Mouse (Mus musculus) cerebral cortex, adult 2 months (tissue): ENCODE results near the gene Crybb3.

ENCODE experiments used
- WGBS: fragments of 180-500 bp; shearing (Covaris S2); methylation state at CpG from one replicate; pipeline ENCODE4 v1.1.7; 2018; 5-methylcytosine and 5-hydroxymethylcytosine counted together

Crybb3 gene

DNA sequence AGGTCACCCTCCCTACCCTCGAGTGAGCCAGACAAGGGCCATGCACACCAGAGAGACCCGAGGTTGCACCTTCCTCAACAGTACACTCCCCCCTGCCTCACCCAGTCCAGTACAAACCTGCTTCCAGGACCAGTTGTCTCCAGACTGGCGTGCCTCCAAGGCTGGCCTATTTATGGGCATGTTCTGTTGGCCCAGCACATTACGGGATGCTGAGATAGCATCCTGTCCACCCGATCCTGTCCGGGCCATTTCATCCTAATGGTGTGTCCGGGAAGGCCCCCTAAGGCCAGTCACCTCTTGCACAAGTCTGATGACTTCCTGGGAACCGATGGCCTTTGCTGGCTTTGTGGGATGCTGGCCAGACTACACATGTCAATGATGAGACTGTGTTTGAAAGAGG is at the start of gene Crybb3:
Gene Crybb3, minus strand, starts transcription at position 146 of the 400 bp plus-strand sequence.
- WGBS = 54% methylated on average over 8 of the region's 8 CpGs

DNA sequence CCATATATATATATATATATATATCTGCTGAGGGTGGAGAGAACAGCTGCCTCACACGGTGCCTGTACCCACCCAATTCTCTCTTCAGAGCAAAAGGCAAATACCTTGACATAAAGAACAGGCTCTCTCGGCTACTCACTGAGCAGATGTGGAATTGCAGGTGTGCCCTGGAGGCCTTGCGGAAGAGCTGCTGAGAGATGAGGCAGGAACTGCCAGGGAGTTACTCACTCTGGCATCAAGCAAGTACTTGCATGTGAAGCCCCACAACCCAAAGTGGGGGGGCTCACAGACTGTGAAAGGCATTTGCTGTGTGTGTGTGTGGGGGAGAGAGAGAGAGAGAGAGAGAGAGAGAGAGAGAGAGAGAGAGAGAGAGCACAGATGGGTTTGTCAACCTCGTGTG is 47.0 kb upstream of the Crybb3 start:
- 51% methylated on average over 4 of the region's 4 CpGs for WGBS

DNA sequence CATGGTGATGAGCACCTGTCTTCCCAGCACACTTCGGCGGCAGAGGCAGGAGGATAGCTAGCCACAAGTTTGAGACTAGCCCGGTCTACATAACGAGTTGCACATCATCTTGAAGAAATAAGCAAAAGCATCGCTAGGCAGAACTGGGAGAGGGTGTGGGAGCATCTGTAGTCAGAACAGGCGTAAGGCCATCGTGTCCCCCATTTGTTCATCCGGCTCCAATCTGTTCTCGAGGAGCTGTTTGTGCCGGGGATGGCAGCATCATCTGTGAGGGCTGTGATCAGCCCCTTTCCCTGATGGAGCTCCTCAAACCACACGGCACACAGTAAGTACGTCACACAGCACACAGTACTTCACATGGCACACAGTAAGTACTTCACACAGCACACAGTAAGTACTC is 45.1 kb upstream of the Crybb3 start:
- WGBS = 64% methylated on average over 12 of the region's 12 CpGs

DNA sequence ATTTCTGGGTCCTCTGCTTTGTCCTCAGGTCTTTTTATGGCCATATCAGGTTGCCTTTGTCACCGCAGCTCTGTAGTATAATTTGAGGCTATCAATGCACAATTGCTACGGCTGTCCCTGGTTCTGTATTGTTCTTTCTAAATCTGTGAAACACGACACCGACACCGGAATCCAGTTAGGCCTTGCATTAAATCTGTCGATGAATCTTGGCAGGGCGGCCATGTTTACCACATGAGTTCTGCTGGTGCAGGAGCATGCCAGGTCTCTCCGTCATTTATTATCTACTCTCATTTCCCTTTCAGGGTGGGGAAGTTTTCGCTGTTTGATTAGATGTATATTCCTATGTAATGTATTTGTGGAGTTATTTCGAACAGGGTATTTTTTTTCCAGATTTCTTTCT is 42.3 kb upstream of the Crybb3 start:
- 69% methylated on average over 10 of the region's 10 CpGs for WGBS

DNA sequence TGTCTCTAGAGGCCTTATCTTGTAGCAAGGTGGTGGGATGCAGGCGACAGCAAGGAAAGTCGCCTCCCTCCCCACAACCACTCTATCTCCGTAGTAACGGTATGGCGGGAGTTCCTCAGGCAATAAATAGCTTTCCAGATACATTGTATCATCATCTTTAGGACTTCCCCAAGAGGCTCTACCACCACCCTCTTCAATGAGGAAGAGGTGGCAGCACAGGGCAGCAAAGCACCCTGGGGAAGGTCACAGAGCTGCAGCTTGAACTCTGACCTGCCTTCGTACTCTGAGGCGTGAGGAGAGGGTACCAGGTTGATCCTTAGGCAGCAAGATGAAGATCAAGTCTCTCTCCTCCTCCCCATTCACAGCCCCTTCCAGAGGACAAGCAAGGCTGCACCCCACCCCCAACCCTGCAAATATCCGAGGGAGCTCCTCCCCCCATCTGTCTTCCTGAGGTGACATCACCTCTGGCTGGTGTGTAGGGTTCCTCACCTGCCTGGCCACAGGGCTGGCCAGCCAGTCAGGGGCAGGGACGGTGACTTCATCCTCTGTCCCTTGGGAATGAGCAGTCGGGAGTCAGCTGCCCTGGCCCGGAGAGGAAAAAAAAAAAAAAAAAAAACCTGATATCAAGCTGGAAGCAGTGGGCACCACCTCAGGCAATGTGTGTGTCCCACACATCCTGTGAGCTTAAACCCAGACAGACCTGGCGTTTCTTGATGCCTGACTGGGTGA is 41.1 kb upstream of the Crybb3 start:
- 49% methylated on average over 12 of the region's 12 CpGs for WGBS

- 65% methylated on average over 6 of the region's 6 CpGs for WGBS
Observed at GRCm38 (mm10) chr5:113121591-113121875, 40.1 kb upstream of the Crybb3 start.

- WGBS = 43% methylated on average over 15 of the region's 15 CpGs
Observed at GRCm38 (mm10) chr5:113120741-113121590, 39.6 kb upstream of the Crybb3 start.

GRCm38 (mm10) chr5:113119861-113120465 is 38.6 kb upstream of the Crybb3 start:
- WGBS = 21% methylated on average over 13 of the region's 13 CpGs

GRCm38 (mm10) chr5:113119291-113119690 is 37.9 kb upstream of the Crybb3 start:
- WGBS = 65% methylated on average over 9 of the region's 9 CpGs

DNA sequence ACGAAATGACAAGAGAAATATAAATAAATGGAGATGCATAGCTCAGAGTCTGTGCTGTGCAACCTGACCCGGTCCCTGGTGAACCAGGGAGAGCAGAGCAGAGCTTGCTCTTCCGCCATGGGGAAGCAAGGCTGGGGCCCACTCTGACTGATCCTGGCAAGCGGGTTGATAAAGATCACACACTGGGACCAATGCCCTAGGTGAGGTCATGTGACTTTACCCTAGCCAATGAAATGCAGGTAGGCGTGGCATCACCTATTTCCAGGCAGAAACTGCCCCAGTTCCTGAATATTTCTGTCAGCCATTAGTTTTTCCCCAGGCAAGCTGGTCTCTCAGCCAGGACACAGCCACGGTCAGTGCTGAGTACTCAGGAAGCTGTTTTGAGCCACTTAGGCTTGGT is 37.3 kb upstream of the Crybb3 start:
- WGBS = 56% methylated on average over 6 of the region's 6 CpGs

DNA sequence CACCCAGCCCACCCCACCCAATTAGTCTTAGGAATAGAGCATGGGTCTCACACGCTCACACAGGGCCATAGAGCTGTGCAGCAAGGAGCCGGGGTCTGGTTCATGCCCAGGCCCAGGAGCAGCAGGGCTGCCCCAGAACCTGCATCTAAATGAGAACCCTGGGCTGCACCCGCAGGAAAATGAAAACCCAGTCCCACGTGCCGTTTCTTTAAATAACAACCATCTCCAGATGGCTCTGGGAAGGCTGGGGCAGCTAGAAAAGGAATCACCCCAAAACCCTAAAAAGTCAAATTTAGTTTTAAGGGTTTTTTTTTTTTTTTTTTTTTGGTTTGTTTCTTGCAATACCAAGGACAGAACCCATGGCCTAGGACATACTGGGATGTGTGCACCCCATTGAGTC is 36.0 kb upstream of the Crybb3 start:
- WGBS = 43% methylated on average over 5 of the region's 5 CpGs

DNA sequence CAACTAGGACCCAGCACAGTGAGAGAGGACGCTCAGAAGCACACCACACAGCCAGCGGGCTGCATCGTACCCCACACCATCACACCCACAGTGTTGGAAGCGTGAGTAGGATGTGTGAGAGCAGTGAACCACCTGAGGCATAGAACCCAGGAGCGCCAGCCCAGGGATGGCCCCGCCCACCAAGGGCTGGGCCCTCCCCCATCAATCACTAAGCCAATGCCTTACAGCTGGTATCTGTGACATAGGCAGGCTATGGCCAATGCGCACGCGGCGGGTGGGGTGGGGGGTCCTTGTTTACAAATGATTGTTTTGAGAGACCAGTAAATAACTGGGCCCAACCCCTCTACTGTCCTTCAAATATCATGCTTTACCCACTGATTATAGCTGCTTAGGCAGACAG is 34.5 kb upstream of the Crybb3 start:
- WGBS = 71% methylated on average over 10 of the region's 10 CpGs

- 27% methylated on average over 20 of the region's 20 CpGs for WGBS
Observed at GRCm38 (mm10) chr5:113114264-113115225, 33.2 kb upstream of the Crybb3 start.

GRCm38 (mm10) chr5:113113120-113113519 is 31.7 kb upstream of the Crybb3 start:
- 40% methylated on average over 5 of the region's 5 CpGs for WGBS

GRCm38 (mm10) chr5:113111336-113111735 is 30.0 kb upstream of the Crybb3 start:
- WGBS = 30% methylated on average over 4 of the region's 4 CpGs

DNA sequence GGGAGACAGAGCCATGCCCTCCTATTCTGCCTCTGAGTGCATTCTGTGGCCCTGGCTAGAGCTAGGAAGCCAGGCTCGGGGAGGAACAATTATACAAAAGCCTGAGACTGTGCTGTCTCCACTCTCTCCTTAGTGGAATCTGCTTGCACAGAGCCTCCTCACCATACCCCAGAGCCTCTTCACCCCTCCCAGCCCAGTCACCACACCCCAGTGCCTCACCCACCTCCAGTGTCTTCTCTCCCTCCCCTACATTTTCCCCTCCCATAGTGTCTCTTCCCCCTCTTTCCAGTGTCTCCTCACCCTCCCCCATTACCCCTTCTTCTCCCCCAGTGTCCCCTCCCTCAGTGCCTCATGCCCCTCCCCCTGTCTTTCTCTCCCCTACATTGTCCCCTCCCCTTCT is 29.5 kb upstream of the Crybb3 start:
- 8% methylated on average over 1 of the region's 1 CpGs for WGBS

- 94% methylated on average over 2 of the region's 2 CpGs for WGBS
Observed at GRCm38 (mm10) chr5:113109651-113110050, 28.3 kb upstream of the Crybb3 start.

DNA sequence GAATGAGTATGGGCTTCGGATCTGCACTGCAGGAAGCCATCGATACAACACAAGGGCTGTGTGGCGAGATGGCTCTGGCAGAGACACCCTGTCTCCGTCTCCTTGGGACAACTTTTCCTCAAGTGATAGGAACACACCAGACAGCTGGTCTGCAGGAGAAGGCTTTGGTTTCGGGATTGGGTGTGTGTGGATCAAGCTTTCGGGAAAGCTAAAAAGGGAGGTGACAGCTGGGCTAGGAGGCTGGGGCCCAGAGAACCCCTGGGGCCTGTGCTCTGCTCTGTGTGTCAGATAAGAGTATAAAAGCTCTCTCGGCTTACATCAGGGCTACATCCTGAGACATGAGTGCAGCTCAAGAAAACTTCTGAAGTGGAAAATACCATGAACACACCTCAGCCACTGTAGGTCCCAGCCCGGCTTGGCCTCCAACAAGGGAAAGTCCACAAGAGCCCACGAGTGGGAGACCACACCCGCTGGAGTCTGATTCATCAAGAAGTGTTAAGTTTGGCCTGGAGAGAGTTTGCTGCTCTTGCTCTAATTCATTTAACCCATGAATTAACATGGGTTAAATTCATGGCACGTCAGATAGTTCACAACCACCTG is 26.9 kb upstream of the Crybb3 start:
- 55% methylated on average over 11 of the region's 11 CpGs for WGBS

GRCm38 (mm10) chr5:113107709-113108108 is 26.3 kb upstream of the Crybb3 start:
- WGBS = 50% methylated on average over 3 of the region's 3 CpGs

GRCm38 (mm10) chr5:113106594-113106993 is 25.2 kb upstream of the Crybb3 start:
- 58% methylated on average over 7 of the region's 7 CpGs for WGBS

GRCm38 (mm10) chr5:113105481-113105880 is 24.1 kb upstream of the Crybb3 start:
- WGBS = 70% methylated on average over 4 of the region's 4 CpGs
